Mouse (Mus musculus): Measurements from ENCODE around the gene Mdga1. TPM values are rescaled to one million over a fixed set of nuclear protein-coding genes. Genes with fewer than 3 reads are reported as not detected.

The Mdga1 gene
- polyA plus RNA-seq, 2 experiments: 4.8 to 13.2 TPM

- no peak overlapping the region for H3K9ac ChIP-seq (ENCODE audit: low read depth, low read length, severe bottlenecking)
- H3K27ac ChIP-seq (replicated peaks; ENCODE audit: low read depth, low read length): no peak overlapping the region
- DNase-seq (ENCODE audit: low spot score): no peak
- TF ChIP-seq POLR2A (IDR thresholded peaks at IDR 0.05; ENCODE audit: borderline replicate concordance, extremely low read depth, insufficient read depth, insufficient read length): no peak
- no peak for ATAC-seq (ENCODE audit: low FRiP score, low read depth)
- H3K4me3 ChIP-seq (replicated peaks; ENCODE audit: low read length): no peak overlapping the region
- WGBS: 53% methylated on average over 7 of the region's 8 CpGs
- no peak overlapping the region for H3K4me2 ChIP-seq (replicated peaks; ENCODE audit: low read depth, low read length, severe bottlenecking)
- H3K4me1 ChIP-seq (ENCODE audit: control insufficient read depth, insufficient read depth, low read length): 0 out of 2 replicates have a peak, but pooled peaks cover 5% of the 10 kb centered on the region
- H3K9me3 ChIP-seq (ENCODE audit: control insufficient read depth, low read length): no peaks in the 10 kb centered on the region
- no peaks in the 10 kb centered on the region for H3K27me3 ChIP-seq (ENCODE audit: control insufficient read depth, insufficient read depth, low read length)
- H3K36me3 ChIP-seq (ENCODE audit: control insufficient read depth, insufficient read depth, low read length): no peaks in the 10 kb centered on the region
These were observed 116.9 kb downstream of the Mdga1 start for GRCm38 (mm10) chr17:29852846-29853486.

GRCm38 (mm10) chr17:29849436-29849797 is 120.5 kb downstream of the Mdga1 start:
- Histone ChIP-seq H3K27ac (replicated peaks; ENCODE audit: low read depth, low read length) (no peak overlapping the region), H3K36me3 (ENCODE audit: control insufficient read depth, insufficient read depth, low read length) (no peaks in the 10 kb centered on the region), H3K27me3 (ENCODE audit: control insufficient read depth, insufficient read depth, low read length) (no peaks in the 10 kb centered on the region), H3K4me3 (replicated peaks; ENCODE audit: low read length) (no peak overlapping the region), H3K9me3 (ENCODE audit: control insufficient read depth, low read length) (no peaks in the 10 kb centered on the region), H3K4me2 (replicated peaks; ENCODE audit: low read depth, low read length, severe bottlenecking) (no peak overlapping the region), H3K9ac (ENCODE audit: low read depth, low read length, severe bottlenecking) (no peak overlapping the region), H3K4me1 (ENCODE audit: control insufficient read depth, insufficient read depth, low read length) (no peaks in the 10 kb centered on the region)
- ATAC-seq (ENCODE audit: low FRiP score, low read depth) (no peak), DNase-seq (ENCODE audit: low spot score) (no peak)
- 86% methylated on average over 13 of the region's 13 CpGs for WGBS
- TF ChIP-seq POLR2A (IDR thresholded peaks at IDR 0.05; ENCODE audit: borderline replicate concordance, extremely low read depth, insufficient read depth, insufficient read length): no peak

GRCm38 (mm10) chr17:29848793-29849435 is 121.0 kb downstream of the Mdga1 start:
- DNase-seq (ENCODE audit: low spot score) (peak; percentile 45), ATAC-seq (ENCODE audit: low FRiP score, low read depth) (no peak)
- H3K9ac ChIP-seq (ENCODE audit: low read depth, low read length, severe bottlenecking): no peak overlapping the region
- 31% methylated on average over 17 of the region's 17 CpGs for WGBS
- no peak overlapping the region for H3K4me3 ChIP-seq (replicated peaks; ENCODE audit: low read length)
- H3K9me3 ChIP-seq (ENCODE audit: control insufficient read depth, low read length): no peaks in the 10 kb centered on the region
- H3K36me3 ChIP-seq (ENCODE audit: control insufficient read depth, insufficient read depth, low read length): no peaks in the 10 kb centered on the region
- no peaks in the 10 kb centered on the region for H3K4me1 ChIP-seq (ENCODE audit: control insufficient read depth, insufficient read depth, low read length)
- no peaks in the 10 kb centered on the region for H3K27me3 ChIP-seq (ENCODE audit: control insufficient read depth, insufficient read depth, low read length)
- no peak overlapping the region for H3K27ac ChIP-seq (replicated peaks; ENCODE audit: low read depth, low read length)
- no peak overlapping the region for H3K4me2 ChIP-seq (replicated peaks; ENCODE audit: low read depth, low read length, severe bottlenecking)
- TF ChIP-seq POLR2A (IDR thresholded peaks at IDR 0.05; ENCODE audit: borderline replicate concordance, extremely low read depth, insufficient read depth, insufficient read length): no peak

GRCm38 (mm10) chr17:29847291-29847690 is 122.6 kb downstream of the Mdga1 start:
- DNase-seq (ENCODE audit: low spot score): no peak
- Histone ChIP-seq H3K4me2 (replicated peaks; ENCODE audit: low read depth, low read length, severe bottlenecking) (no peak overlapping the region), H3K27me3 (ENCODE audit: control insufficient read depth, insufficient read depth, low read length) (no peaks in the 10 kb centered on the region), H3K36me3 (ENCODE audit: control insufficient read depth, insufficient read depth, low read length) (no peaks in the 10 kb centered on the region), H3K4me1 (ENCODE audit: control insufficient read depth, insufficient read depth, low read length) (no peaks in the 10 kb centered on the region), H3K9ac (ENCODE audit: low read depth, low read length, severe bottlenecking) (no peak overlapping the region), H3K27ac (replicated peaks; ENCODE audit: low read depth, low read length) (no peak overlapping the region), H3K9me3 (ENCODE audit: control insufficient read depth, low read length) (no peaks in the 10 kb centered on the region), H3K4me3 (replicated peaks; ENCODE audit: low read length) (no peak overlapping the region)
- no peak for ATAC-seq (ENCODE audit: low FRiP score, low read depth)
- 59% methylated on average over 8 of the region's 8 CpGs for WGBS
- TF ChIP-seq POLR2A (IDR thresholded peaks at IDR 0.05; ENCODE audit: borderline replicate concordance, extremely low read depth, insufficient read depth, insufficient read length): no peak

GRCm38 (mm10) chr17:29846284-29846683 is 123.6 kb downstream of the Mdga1 start:
- Histone ChIP-seq H3K27me3 (ENCODE audit: control insufficient read depth, insufficient read depth, low read length) (no peaks in the 10 kb centered on the region), H3K36me3 (ENCODE audit: control insufficient read depth, insufficient read depth, low read length) (no peaks in the 10 kb centered on the region), H3K4me1 (ENCODE audit: control insufficient read depth, insufficient read depth, low read length) (no peaks in the 10 kb centered on the region), H3K4me2 (replicated peaks; ENCODE audit: low read depth, low read length, severe bottlenecking) (no peak overlapping the region), H3K4me3 (replicated peaks; ENCODE audit: low read length) (no peak overlapping the region), H3K27ac (replicated peaks; ENCODE audit: low read depth, low read length) (no peak overlapping the region), H3K9ac (ENCODE audit: low read depth, low read length, severe bottlenecking) (no peak overlapping the region), H3K9me3 (ENCODE audit: control insufficient read depth, low read length) (no peaks in the 10 kb centered on the region)
- ATAC-seq (ENCODE audit: low FRiP score, low read depth): no peak
- 68% methylated on average over 15 of the region's 15 CpGs for WGBS
- no peak for DNase-seq (ENCODE audit: low spot score)
- no peak for TF ChIP-seq POLR2A (IDR thresholded peaks at IDR 0.05; ENCODE audit: borderline replicate concordance, extremely low read depth, insufficient read depth, insufficient read length)

Measured in limb, embryonic 14.5 days (tissue).